Mouse (Mus musculus) left cerebral cortex, postnatal 25 days (tissue): ENCODE results near the gene Resp18. TPM values are rescaled to one million over a fixed set of nuclear protein-coding genes. Genes with fewer than 3 reads are reported as not detected.
"Not testable (repeated sequence)": the region's sequence is repeated elsewhere in the genome, so short reads cannot be mapped to it uniquely, and the experiment has no call there.

Experiments used
- DNase-seq, 2 experiments: peaks; one replicate each; pipeline ENCODE4 v3.0.0; 2022; ENCODE audit warnings: low spot score in 2 of 2, mixed read lengths in 1 of 2
- intact Hi-C: fragments of 180-260 bp; cut with DNase I; formaldehyde crosslinking; loops from one replicate; pipeline ENCODE4 v1.15.1; 2025
- total RNA-seq, 2 experiments: library from RNA; stranded (reverse); gene quantifications; 2 replicates each; pipeline ENCODE4 v1.2.3; 2021

Resp18 gene
- total RNA-seq, 2 experiments from 2014 or later = 115 to 126 TPM

GRCm38 (mm10) chr1:75244175-75244826 lies 33.9 kb downstream of the Resp18 start:
- peak in 1 of 2 experiments; percentile 55 for DNase-seq
- intact Hi-C loops = no loop called here

GRCm38 (mm10) chr1:75243411-75243810 lies 34.8 kb downstream of the Resp18 start:
- intact Hi-C loops = no loop called here
- DNase-seq = no peak

DNA sequence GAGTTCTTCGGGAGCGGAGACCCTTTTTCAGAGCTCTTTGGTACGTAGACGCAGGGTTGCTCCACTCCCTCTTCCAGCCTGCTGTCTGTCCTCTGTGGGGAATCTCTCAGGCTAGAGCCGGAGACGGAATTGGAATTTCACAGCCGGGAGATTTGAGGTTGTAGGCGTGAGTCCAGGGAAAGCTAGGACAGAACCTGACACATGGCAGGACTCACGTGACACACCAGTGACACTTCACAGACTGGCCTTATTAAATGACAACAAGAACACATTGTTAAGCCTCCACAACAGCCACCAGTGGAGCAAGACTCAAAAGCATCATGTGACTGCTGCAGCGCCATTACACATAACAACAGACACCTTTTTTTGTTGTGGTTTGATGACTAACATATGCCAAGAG lies 38.6 kb downstream of the Resp18 start:
- intact Hi-C loops = no loop called here
- DNase-seq = peak in 1 of 2 experiments; percentile 72

GRCm38 (mm10) chr1:75236117-75237050 lies 41.8 kb downstream of the Resp18 start, which contains the start of gene Dnajb2:
TSS of gene Dnajb2 (plus strand) at chr1:75236406.
- DNase-seq = peak; percentile 81 to 91
- intact Hi-C loops = loop anchor here (1.0 to 2.0 kb wide), 2 partner anchors 17 to 26 kb away; partner anchors contain the start of genes Glb1l, Stk16 and Tuba4a

- DNase-seq = peak; percentile 72 to 85
- intact Hi-C loops = no loop called here
These were observed 43.6 kb downstream of the Resp18 start for GRCm38 (mm10) chr1:75234606-75235005.

DNA sequence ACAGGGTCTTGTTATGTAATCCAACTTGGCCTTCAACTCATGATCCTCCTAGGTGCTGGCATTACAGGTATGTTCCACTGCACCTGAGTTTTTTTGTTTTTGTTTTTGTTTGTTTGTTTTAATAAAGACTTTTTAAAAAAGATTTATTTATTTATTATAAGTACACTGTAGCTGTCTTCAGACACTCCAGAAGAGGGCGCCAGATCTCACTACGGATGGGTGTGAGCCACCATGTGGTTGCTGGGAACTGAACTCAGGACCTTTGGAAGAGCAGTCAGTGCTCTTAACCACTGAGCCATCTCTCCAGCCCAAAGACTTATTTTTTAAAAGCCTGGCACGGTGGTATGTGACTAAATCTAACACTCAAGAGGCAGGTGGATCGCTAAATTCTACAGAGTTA lies 45.7 kb downstream of the Resp18 start:
- intact Hi-C loops, DNase-seq: not testable (repeated sequence)

GRCm38 (mm10) chr1:75231664-75232152 lies 46.5 kb downstream of the Resp18 start, which contains the start of gene A630095N17Rik:
TSS of gene A630095N17Rik (minus strand) at chr1:75232102.
- DNase-seq = no peak
- intact Hi-C loops = no loop called here

DNA sequence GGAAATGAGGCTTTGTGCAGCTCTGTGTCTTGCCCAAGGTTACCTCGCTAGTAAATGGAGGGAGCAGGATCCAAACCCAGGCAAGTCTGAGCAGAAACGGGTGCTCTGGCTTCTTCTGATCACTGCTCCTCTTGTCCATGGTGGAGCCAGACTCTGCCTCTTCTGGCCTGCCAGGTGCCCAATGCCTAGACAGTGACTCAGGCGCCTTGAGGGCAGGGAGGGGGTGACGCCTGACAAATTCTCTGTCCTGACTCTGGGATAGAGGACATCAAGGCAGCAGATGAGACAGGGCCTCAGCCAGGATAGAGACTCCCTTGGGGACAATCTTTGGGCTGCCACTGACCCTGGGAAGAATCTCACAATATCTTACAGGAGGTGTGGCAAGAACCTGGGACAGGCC lies 47.0 kb downstream of the Resp18 start:
- no peak for DNase-seq
- intact Hi-C loops = no loop called here

- no peak for DNase-seq
- intact Hi-C loops = no loop called here
These were observed 47.8 kb downstream of the Resp18 start for GRCm38 (mm10) chr1:75230335-75230994.

- intact Hi-C loops = no loop called here
- DNase-seq = no peak
These were observed 49.1 kb downstream of the Resp18 start for GRCm38 (mm10) chr1:75229158-75229557.

DNA sequence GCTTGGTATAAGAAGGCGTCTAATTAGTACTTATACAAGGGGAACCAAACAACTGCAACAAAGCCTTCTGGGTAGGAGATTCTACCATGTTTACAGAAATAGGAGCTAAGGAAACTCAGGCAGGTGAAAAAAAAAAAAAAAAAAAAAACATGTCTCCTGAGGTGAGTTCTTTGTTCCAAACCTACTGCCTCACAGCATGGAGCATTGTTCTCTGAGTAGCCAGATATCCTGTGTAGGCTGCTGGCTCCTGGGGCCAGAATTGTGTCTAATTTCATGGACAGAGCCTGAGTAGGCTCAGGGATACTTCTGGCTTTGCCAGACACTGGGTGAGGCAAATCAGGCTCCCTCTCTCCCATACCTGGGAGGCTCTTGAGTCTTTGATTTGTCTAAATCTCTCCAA lies 50.6 kb downstream of the Resp18 start:
- no peak for DNase-seq
- intact Hi-C loops = no loop called here

- intact Hi-C loops = no loop called here
- DNase-seq = no peak
These were observed 52.1 kb downstream of the Resp18 start for GRCm38 (mm10) chr1:75226138-75226537.

GRCm38 (mm10) chr1:75225473-75225872 lies 52.7 kb downstream of the Resp18 start:
- DNase-seq = no peak
- intact Hi-C loops = no loop called here

- DNase-seq = no peak
- intact Hi-C loops = no loop called here
These were observed 54.7 kb downstream of the Resp18 start for GRCm38 (mm10) chr1:75223532-75223931.

- intact Hi-C loops = no loop called here
- DNase-seq = no peak
These were observed 55.3 kb downstream of the Resp18 start for GRCm38 (mm10) chr1:75222926-75223325.

Other genes with a start within 250 kb of the Resp18 start
- gene Nhej1, start 153.2 kb downstream of the Resp18 start, total RNA-seq = 1 to 10 TPM; 2.7 to 3.0 TPM
- 1 to 10 TPM; 1.3 to 1.9 TPM for gene Slc23a3, start 144.5 kb downstream of the Resp18 start, total RNA-seq
- 10 to 100 TPM; 32.6 to 34.0 TPM for gene Cnppd1, start 135.7 kb downstream of the Resp18 start, total RNA-seq
- 100 to 1,000 TPM; 190 to 200 TPM for gene Retreg2, start 135.6 kb downstream of the Resp18 start, total RNA-seq
- 10 to 100 TPM; 23.6 to 24.1 TPM for gene Zfand2b, start 109.8 kb downstream of the Resp18 start, total RNA-seq
- gene Abcb6, start 98.0 kb downstream of the Resp18 start, total RNA-seq = 10 to 100 TPM; 22.5 to 24.8 TPM
- 10 to 100 TPM; 21.9 to 27.8 TPM for gene Ankzf1, start 86.3 kb downstream of the Resp18 start, total RNA-seq
- gene Atg9a, start 86.2 kb downstream of the Resp18 start, total RNA-seq = 100 to 1,000 TPM; 134 to 137 TPM
- gene Glb1l, start 67.6 kb downstream of the Resp18 start, total RNA-seq = 10 to 100 TPM; 14.3 to 15.4 TPM
- gene Stk16, start 67.6 kb downstream of the Resp18 start, total RNA-seq = 10 to 100 TPM; 92.2 to 94.4 TPM
- 100 to 1,000 TPM; 682 to 699 TPM for gene Tuba4a, start 58.5 kb downstream of the Resp18 start, total RNA-seq
- not detected for gene A630095N17Rik, start 46.3 kb downstream of the Resp18 start, total RNA-seq
- gene Dnajb2, start 42.0 kb downstream of the Resp18 start, total RNA-seq = 10 to 100 TPM; 86.2 to 91.0 TPM
- 100 to 1,000 TPM; 491 to 494 TPM for gene Ptprn, start 13.9 kb downstream of the Resp18 start, total RNA-seq
- gene Dnpep, start 39.6 kb upstream of the Resp18 start, total RNA-seq = 10 to 100 TPM; 48.9 to 52.5 TPM
- gene Des, start 81.9 kb upstream of the Resp18 start, total RNA-seq = 1 to 10 TPM in 1 of 2 experiments, under 1 TPM in 1; 0.99 to 1.1 TPM
- gene Speg, start 96.9 kb upstream of the Resp18 start, total RNA-seq = 100 to 1,000 TPM; 192 to 208 TPM
- gene Gmppa, start 157.5 kb upstream of the Resp18 start, total RNA-seq = 10 to 100 TPM; 58.8 to 61.0 TPM
- gene Asic4, start 172.0 kb upstream of the Resp18 start, total RNA-seq = 10 to 100 TPM; 10.4 to 20.6 TPM
- gene Chpf, start 200.9 kb upstream of the Resp18 start, total RNA-seq = 10 to 100 TPM; 82.1 to 82.4 TPM
- 100 to 1,000 TPM in 1 of 2 experiments, 10 to 100 TPM in 1; 92.9 to 111 TPM for gene Tmem198, start 201.1 kb upstream of the Resp18 start, total RNA-seq
- 10 to 100 TPM; 28.6 to 29.0 TPM for gene Obsl1, start 228.0 kb upstream of the Resp18 start, total RNA-seq
- 10 to 100 TPM; 23.2 to 26.9 TPM for gene Inha, start 228.7 kb upstream of the Resp18 start, total RNA-seq
- 10 to 100 TPM; 35.3 to 36.7 TPM for gene Stk11ip, start 243.1 kb upstream of the Resp18 start, total RNA-seq